Comparison of ENCODE assay signal across 7 mouse cellular contexts in genomic region chr8:125911229-125911580, GRCm38 (mm10). TPM values are rescaled to one million over a fixed set of nuclear protein-coding genes. Genes with fewer than 3 reads are reported as not detected.
DNase-seq lines count a peak whose midpoint lies in the region; ATAC-seq and TF ChIP-seq lines count a peak whose summit lies in the region.

No protein-coding gene starts in this region.

- H3K36me3 ChIP-seq in lung, embryonic 14.5 days (ENCODE audit: insufficient read depth), result no peaks in the 10 kb centered on the region
- no peaks in the 10 kb centered on the region for H3K36me3 ChIP-seq in forebrain, embryonic 15.5 days
- no peaks in the 10 kb centered on the region for H3K36me3 ChIP-seq in limb, embryonic 12.5 days
- H3K36me3 ChIP-seq in stomach, embryonic 14.5 days (ENCODE audit: control insufficient read depth, insufficient read depth, low read length), result no peaks in the 10 kb centered on the region

- H3K4me1 ChIP-seq in lung, embryonic 14.5 days (ENCODE audit: insufficient read depth), result no peaks in the 10 kb centered on the region
- peaks cover 18% of the 10 kb centered on the region for H3K4me1 ChIP-seq in forebrain, embryonic 15.5 days
- peaks cover 20% of the 10 kb centered on the region for H3K4me1 ChIP-seq in limb, embryonic 12.5 days (replicated peaks)
- peaks cover 4% of the 10 kb centered on the region; the same call in 1 of the 2 replicates for H3K4me1 ChIP-seq in stomach, embryonic 14.5 days (ENCODE audit: control insufficient read depth, insufficient read depth, low read length)

- peak overlapping the region; percentile 73 for H3K27ac ChIP-seq in lung, embryonic 14.5 days (ENCODE audit: low read depth)
- H3K27ac ChIP-seq in forebrain, embryonic 15.5 days (replicated peaks), result no peak overlapping the region
- H3K27ac ChIP-seq in limb, embryonic 12.5 days, result no peak overlapping the region
- H3K27ac ChIP-seq in stomach, embryonic 14.5 days (ENCODE audit: low read length), result no peak overlapping the region

- H3K4me3 ChIP-seq in lung, embryonic 14.5 days (ENCODE audit: low read depth, low read length), result peak overlapping the region; percentile 60
- H3K4me3 ChIP-seq in forebrain, embryonic 15.5 days, result peak overlapping the region; percentile 58
- peak overlapping the region; percentile 60 for H3K4me3 ChIP-seq in limb, embryonic 12.5 days (replicated peaks)
- peak overlapping the region; percentile 52 for H3K4me3 ChIP-seq in stomach, embryonic 14.5 days (ENCODE audit: low read depth, low read length)

- H3K27me3 ChIP-seq in lung, embryonic 14.5 days (ENCODE audit: insufficient read depth, low read length), result peaks cover 46% of the 10 kb centered on the region
- peaks cover 50% of the 10 kb centered on the region for H3K27me3 ChIP-seq in forebrain, embryonic 15.5 days
- peaks cover 81% of the 10 kb centered on the region for H3K27me3 ChIP-seq in limb, embryonic 12.5 days
- peaks cover 36% of the 10 kb centered on the region for H3K27me3 ChIP-seq in stomach, embryonic 14.5 days (ENCODE audit: control insufficient read depth, insufficient read depth, low read length)

- ATAC-seq in lung, embryonic 14.5 days (ENCODE audit: insufficient read depth), result 0 out of 2 replicates have a peak, but pooled peaks have one; percentile 1
- peak; percentile 46; the same call in 1 of the 2 replicates for ATAC-seq in forebrain, embryonic 15.5 days (replicated peaks)
- no peak for ATAC-seq in limb, embryonic 12.5 days (ENCODE audit: insufficient number of reproducible peaks, insufficient read depth, low FRiP score, low TSS enrichment, low read depth)
- ATAC-seq in stomach, embryonic 14.5 days (ENCODE audit: insufficient number of reproducible peaks, insufficient read depth, low FRiP score, low read depth), result no peak
- ATAC-seq in CD4-positive, CD25-positive, alpha-beta regulatory T cell, adult 4 months, result no peak

- DNase-seq in lung, embryonic 14.5 days, result no peak
- DNase-seq in lung, postnatal 25 days (ENCODE audit: low spot score), result no peak
- DNase-seq in spleen, postnatal 4 days (ENCODE audit: low spot score in 2 of 2), result no peak

- peak overlapping the region; percentile 76 for H3K4me2 ChIP-seq in lung, embryonic 14.5 days
- peak overlapping the region; percentile 99 for H3K4me2 ChIP-seq in forebrain, embryonic 15.5 days (replicated peaks)
- peak overlapping the region; percentile 100 for H3K4me2 ChIP-seq in limb, embryonic 12.5 days
- H3K4me2 ChIP-seq in stomach, embryonic 14.5 days (replicated peaks; ENCODE audit: low read depth, low read length), result peak overlapping the region; percentile 97

- peak overlapping the region; percentile 48 for H3K9ac ChIP-seq in lung, embryonic 14.5 days
- H3K9ac ChIP-seq in forebrain, embryonic 15.5 days (replicated peaks), result peak overlapping the region; percentile 48
- H3K9ac ChIP-seq in limb, embryonic 12.5 days (replicated peaks), result peak overlapping the region; percentile 54
- no peak overlapping the region; the same call in 1 of the 2 replicates for H3K9ac ChIP-seq in stomach, embryonic 14.5 days (replicated peaks; ENCODE audit: low read depth, low read length)

- no peak for TF ChIP-seq CTCF in lung, embryonic 14.5 days (IDR thresholded peaks at IDR 0.05; ENCODE audit: low read depth)

- WGBS in lung, embryonic 14.5 days, result 2% methylated on average over 31 of the region's 31 CpGs
- 3% methylated on average over 31 of the region's 31 CpGs for WGBS in forebrain, embryonic 15.5 days
- 2% methylated on average over 30 of the region's 31 CpGs for WGBS in limb, embryonic 12.5 days
- 1% methylated on average over 31 of the region's 31 CpGs for WGBS in stomach, embryonic 14.5 days

- H3K9me3 ChIP-seq in lung, embryonic 14.5 days (ENCODE audit: low read depth, low read length), result peaks cover 3% of the 10 kb centered on the region; the same call in 1 of the 2 replicates
- no peaks in the 10 kb centered on the region for H3K9me3 ChIP-seq in forebrain, embryonic 15.5 days
- H3K9me3 ChIP-seq in limb, embryonic 12.5 days, result 0 out of 2 replicates have a peak, but pooled peaks cover 5% of the 10 kb centered on the region
- no peaks in the 10 kb centered on the region for H3K9me3 ChIP-seq in stomach, embryonic 14.5 days (ENCODE audit: control insufficient read depth, low read depth, low read length)

RNA-seq across cellular contexts. Expression of gene Map3k21, which starts 1.0 kb away (rescaled TPM):
- 4.1 and 5.3 TPM in 2 replicates for polyA plus RNA-seq in lung, embryonic 14.5 days (2014; fragmentation: Nextera tagmentation; extraction: Ambion mirVana)
- 0.20 and 0.50 TPM in 2 replicates for polyA plus RNA-seq in forebrain, embryonic 15.5 days (2015; fragmentation: Nextera tagmentation; extraction: Ambion mirVana)
- polyA plus RNA-seq in limb, embryonic 12.5 days (2016; fragmentation: Nextera tagmentation; extraction: Ambion mirVana), result 0.06 TPM in 1 of 2 replicates, not detected in the other
- 1.0 and 1.7 TPM in 2 replicates for polyA plus RNA-seq in stomach, embryonic 14.5 days (2014; fragmentation: Nextera tagmentation; extraction: Ambion mirVana)
- polyA plus RNA-seq in CD4-positive, CD25-positive, alpha-beta regulatory T cell, adult 4 months (2017; shearing (Covaris generic)), result not detected

RNA-seq across cellular contexts. Expression of gene Pcnx2, which starts 13.1 kb away (rescaled TPM):
- polyA plus RNA-seq in lung, embryonic 14.5 days (2014; fragmentation: Nextera tagmentation; extraction: Ambion mirVana), result 0.15 TPM in 1 of 2 replicates, not detected in the other
- 3.8 and 4.2 TPM in 2 replicates for polyA plus RNA-seq in forebrain, embryonic 15.5 days (2015; fragmentation: Nextera tagmentation; extraction: Ambion mirVana)
- polyA plus RNA-seq in limb, embryonic 12.5 days (2016; fragmentation: Nextera tagmentation; extraction: Ambion mirVana), result 0.19 TPM in 1 of 2 replicates, not detected in the other
- polyA plus RNA-seq in stomach, embryonic 14.5 days (2014; fragmentation: Nextera tagmentation; extraction: Ambion mirVana), result 0.29 and 0.55 TPM in 2 replicates
- polyA plus RNA-seq in CD4-positive, CD25-positive, alpha-beta regulatory T cell, adult 4 months (2017; shearing (Covaris generic)), result under 1 TPM; 0.13 to 0.22 TPM

Comparison
In these comparisons a context has a peak if more than half of its experiments do, and no peak if none do; other contexts are left out.
1. ATAC-seq: peak in lung, embryonic 14.5 days (single experiment) and forebrain, embryonic 15.5 days (single experiment); none in limb, embryonic 12.5 days (single experiment), stomach, embryonic 14.5 days (single experiment) and CD4-positive, CD25-positive, alpha-beta regulatory T cell, adult 4 months (single experiment).
2. Peak in every context shown above with its lines, with median percentiles within 50 percentile points of each other: H3K4me2 ChIP-seq and H3K4me3 ChIP-seq.